Mouse (Mus musculus) hindbrain, postnatal 0 days (tissue): ENCODE measurements around the gene Sparcl1. TPM values are rescaled to one million over a fixed set of nuclear protein-coding genes. Genes with fewer than 3 reads are reported as not detected.
A peak's percentile ranks its signal among the peaks of the same experiment; 100 is the strongest.

Source experiments
- ATAC-seq: fragments of 200-750 bp; cut with Nextera tagmentation; 2 replicates; pipeline ENCODE4 v1.8.0; 2017; ENCODE audit warnings: mild to moderate bottlenecking, moderate TSS enrichment, moderate library complexity
- DNase-seq: peaks from one replicate; pipeline ENCODE4 v3.0.0-alpha.2; 2015; ENCODE audit warnings: low spot score
- H3K27ac ChIP-seq: fragments of 300-500 bp; sonication (generic); 2 replicates; pipeline ENCODE4 v1.5.1; 2014; ENCODE audit warnings: mild to moderate bottlenecking
- H3K27me3 ChIP-seq: fragments of 300-500 bp; sonication (generic); 2 replicates; pipeline ENCODE4 v1.6.1; 2014; ENCODE audit warnings: low read length, mixed read lengths; ENCODE audit not compliant: insufficient read depth
- H3K36me3 ChIP-seq: fragments of 300-500 bp; sonication (generic); 2 replicates; pipeline ENCODE4 v1.6.1; 2014; ENCODE audit warnings: low read length, mixed read lengths; ENCODE audit not compliant: insufficient read depth
- H3K4me1 ChIP-seq: fragments of 300-500 bp; sonication (generic); 2 replicates; pipeline ENCODE4 v1.6.1; 2014; ENCODE audit warnings: antibody characterized with exemption, low read length, mixed read lengths; ENCODE audit not compliant: insufficient read depth
- H3K4me2 ChIP-seq: fragments of 300-500 bp; sonication (generic); 2 replicates; pipeline ENCODE4 v1.6.1; 2014; ENCODE audit warnings: low read depth, mild to moderate bottlenecking, low read length, moderate library complexity, mixed read lengths
- H3K4me3 ChIP-seq: fragments of 300-500 bp; sonication (generic); 2 replicates; pipeline ENCODE4 v1.5.1; 2014; ENCODE audit warnings: low read length
- H3K9ac ChIP-seq: fragments of 300-500 bp; sonication (generic); replicated peaks from 2 replicates; pipeline ENCODE4 v1.6.1; 2014; ENCODE audit warnings: mild to moderate bottlenecking, low read length, moderate library complexity, mixed read lengths
- H3K9me3 ChIP-seq: fragments of 300-500 bp; sonication (generic); 2 replicates; pipeline ENCODE4 v1.6.1; 2016; ENCODE audit warnings: low read length, mixed read lengths
- CTCF ChIP-seq: IDR thresholded peaks from 2 replicates; pipeline ENCODE4 v1.5.1; 2016; ENCODE audit warnings: antibody characterized with exemption, control low read depth, low read depth
- WGBS: fragments of 180-500 bp; shearing (Covaris S2); extraction: QIAGEN DNeasy Blood & Tissue Kit; methylation state at CpG from one replicate; pipeline ENCODE4 v1.1.7; 2014; 5-methylcytosine and 5-hydroxymethylcytosine counted together
- polyA plus RNA-seq: library from polyadenylated mRNA; unstranded; fragments of >200 nt; fragmentation: Nextera tagmentation; extraction: Ambion mirVana; gene quantifications from 2 replicates; pipeline ENCODE4 v1.2.1, GENCODE M21; 2015
- total RNA-seq: library from RNA; depleted of rRNA; stranded (reverse); fragments of >200 nt; gene quantifications from 2 replicates; pipeline ENCODE4 v1.2.3, GENCODE M21; 2014

Gene Sparcl1
- total and polyA plus RNA-seq, 2 experiments from 2014 or later, result 660 to 782 TPM

- Histone ChIP-seq H3K4me3 (no peak overlapping the region), H3K4me1 (no peaks in the 10 kb centered on the region), H3K9ac (no peak overlapping the region), H3K4me2 (no peak overlapping the region), H3K27me3 (no peaks in the 10 kb centered on the region), H3K9me3 (no peaks in the 10 kb centered on the region), H3K36me3 (peaks cover 11% of the 10 kb centered on the region; the same call in 1 of the 2 replicates), H3K27ac (no peak overlapping the region)
- ATAC-seq (no peak), DNase-seq (no peak)
- WGBS, result 63% methylated on average over 15 of the region's 15 CpGs
- TF ChIP-seq CTCF, result peak; percentile 66
Observed at GRCm38 (mm10) chr5:104058021-104058420, 55.5 kb downstream of the Sparcl1 start.

GRCm38 (mm10) chr5:104056295-104056694 is 57.2 kb downstream of the Sparcl1 start:
- no peaks in the 10 kb centered on the region for H3K9me3 ChIP-seq
- H3K27ac ChIP-seq, result no peak overlapping the region
- no peak overlapping the region for H3K4me2 ChIP-seq
- H3K4me1 ChIP-seq, result no peaks in the 10 kb centered on the region
- H3K27me3 ChIP-seq, result no peaks in the 10 kb centered on the region
- H3K4me3 ChIP-seq, result no peak overlapping the region
- ATAC-seq (no peak), DNase-seq (no peak)
- no peak for TF ChIP-seq CTCF
- WGBS, result 82% methylated on average over 7 of the region's 7 CpGs
- H3K9ac ChIP-seq, result no peak overlapping the region
- H3K36me3 ChIP-seq, result peaks cover 12% of the 10 kb centered on the region; the same call in 1 of the 2 replicates

- H3K4me1 ChIP-seq, result no peaks in the 10 kb centered on the region
- H3K9me3 ChIP-seq, result no peaks in the 10 kb centered on the region
- peaks cover 12% of the 10 kb centered on the region; the same call in 1 of the 2 replicates for H3K36me3 ChIP-seq
- no peak overlapping the region for H3K4me3 ChIP-seq
- WGBS, result 93% methylated on average over 4 of the region's 4 CpGs
- no peak for TF ChIP-seq CTCF
- no peak overlapping the region for H3K4me2 ChIP-seq
- no peak for ATAC-seq
- no peak for DNase-seq
- H3K27me3 ChIP-seq, result no peaks in the 10 kb centered on the region
- H3K9ac ChIP-seq, result no peak overlapping the region
- no peak overlapping the region for H3K27ac ChIP-seq
Observed at GRCm38 (mm10) chr5:104055816-104056215, 57.7 kb downstream of the Sparcl1 start.

- H3K9me3 ChIP-seq, result no peaks in the 10 kb centered on the region
- no peaks in the 10 kb centered on the region for H3K4me1 ChIP-seq
- no peaks in the 10 kb centered on the region for H3K27me3 ChIP-seq
- ATAC-seq (no peak), DNase-seq (no peak)
- H3K36me3 ChIP-seq, result peaks cover 12% of the 10 kb centered on the region; the same call in 1 of the 2 replicates
- no peak overlapping the region for H3K4me3 ChIP-seq
- 98% methylated on average over 4 of the region's 4 CpGs for WGBS
- no peak overlapping the region for H3K27ac ChIP-seq
- no peak overlapping the region for H3K4me2 ChIP-seq
- TF ChIP-seq CTCF, result no peak
- H3K9ac ChIP-seq, result no peak overlapping the region
Observed at GRCm38 (mm10) chr5:104054938-104055337, 58.6 kb downstream of the Sparcl1 start.

- H3K4me3 ChIP-seq, result no peak overlapping the region
- 55% methylated on average over 8 of the region's 8 CpGs for WGBS
- no peak overlapping the region for H3K9ac ChIP-seq
- no peaks in the 10 kb centered on the region for H3K27me3 ChIP-seq
- no peak overlapping the region for H3K4me2 ChIP-seq
- TF ChIP-seq CTCF, result peak; percentile 50
- DNase-seq, result no peak
- 0 out of 2 replicates have a peak, but pooled peaks have one; percentile 40 for ATAC-seq
- H3K36me3 ChIP-seq, result peaks cover 12% of the 10 kb centered on the region; the same call in 1 of the 2 replicates
- H3K4me1 ChIP-seq, result no peaks in the 10 kb centered on the region
- H3K27ac ChIP-seq, result no peak overlapping the region
- H3K9me3 ChIP-seq, result no peaks in the 10 kb centered on the region
Observed at GRCm38 (mm10) chr5:104052956-104053355, 60.6 kb downstream of the Sparcl1 start.

GRCm38 (mm10) chr5:104048139-104048538 is 65.4 kb downstream of the Sparcl1 start:
- no peak for ATAC-seq
- H3K27ac ChIP-seq, result no peak overlapping the region
- 0 out of 2 replicates have a peak, but pooled peaks cover 5% of the 10 kb centered on the region for H3K4me1 ChIP-seq
- peak overlapping the region; percentile 90 for H3K4me3 ChIP-seq
- peak; percentile 26 for TF ChIP-seq CTCF
- H3K9ac ChIP-seq, result peak overlapping the region; percentile 81; the same call in 1 of the 2 replicates
- peak overlapping the region; percentile 76 for H3K4me2 ChIP-seq
- peak; percentile 28 for DNase-seq
- WGBS, result 48% methylated on average over 4 of the region's 4 CpGs
- peaks cover 9% of the 10 kb centered on the region; the same call in 1 of the 2 replicates for H3K36me3 ChIP-seq
- H3K9me3 ChIP-seq, result no peaks in the 10 kb centered on the region
- H3K27me3 ChIP-seq, result no peaks in the 10 kb centered on the region
